Mouse (Mus musculus) adrenal gland, adult (tissue): ENCODE results near the gene 4931406C07Rik.

Experiments used
- DNase-seq, 2 experiments: peaks; one replicate each; pipeline ENCODE4 v3.0.0; 2022 to 2023; ENCODE audit warnings: low spot score in 1 of 2; ENCODE audit not compliant: inconsistent age in 2 of 2

4931406C07Rik gene

GRCm38 (mm10) chr9:15239042-15239925 is 67.0 kb downstream of the 4931406C07Rik start, which contains the start of gene Vstm5:
Gene Vstm5, plus strand, starts transcription at chr9:15239045.
- peak; percentile 20 to 59 for DNase-seq

GRCm38 (mm10) chr9:15238297-15238990 is 67.8 kb downstream of the 4931406C07Rik start:
- peak in 1 of 2 experiments; percentile 22 for DNase-seq

GRCm38 (mm10) chr9:15237516-15238296 is 68.5 kb downstream of the 4931406C07Rik start:
- peak in 1 of 2 experiments; percentile 24 for DNase-seq

- DNase-seq, result no peak
Observed at GRCm38 (mm10) chr9:15235986-15236385, 70.3 kb downstream of the 4931406C07Rik start.

GRCm38 (mm10) chr9:15233604-15234003 is 72.6 kb downstream of the 4931406C07Rik start:
- no peak for DNase-seq
